Mouse (Mus musculus) macrophage (primary cell): ENCODE measurements around the gene Clasp2. TPM values are rescaled to one million over a fixed set of nuclear protein-coding genes. Genes with fewer than 3 reads are reported as not detected.

Experiments used
- H3K27ac ChIP-seq: fragments of 350-480 bp; formaldehyde crosslinking; 2 replicates; pipeline ENCODE4 v1.9.0; 2021
- H3K36me3 ChIP-seq: fragments of 350-480 bp; formaldehyde crosslinking; 2 replicates; pipeline ENCODE4 v1.9.0; 2021; ENCODE audit errors: inconsistent target
- H3K4me3 ChIP-seq: fragments of 350-480 bp; formaldehyde crosslinking; 2 replicates; pipeline ENCODE4 v1.9.0; 2021; ENCODE audit errors: inconsistent target
- H3K79me2 ChIP-seq: fragments of 350-480 bp; formaldehyde crosslinking; 2 replicates; pipeline ENCODE4 v1.9.0; 2021; ENCODE audit errors: inconsistent target
- WGBS: methylation state at CpG from one replicate; pipeline ENCODE4 v1.1.7; 2026; ENCODE audit warnings: inconsistent platforms; ENCODE audit not compliant: missing documents; 5-methylcytosine and 5-hydroxymethylcytosine counted together
- polyA plus RNA-seq: library from polyadenylated mRNA; stranded (reverse); fragments of 250-400 nt; gene quantifications from 3 replicates; pipeline ENCODE4 v1.2.4, GENCODE M21; 2018; ENCODE audit warnings: inconsistent platforms

The Clasp2 gene
- polyA plus RNA-seq, 1 experiment from 2014 or later = 18.4 TPM

DNA sequence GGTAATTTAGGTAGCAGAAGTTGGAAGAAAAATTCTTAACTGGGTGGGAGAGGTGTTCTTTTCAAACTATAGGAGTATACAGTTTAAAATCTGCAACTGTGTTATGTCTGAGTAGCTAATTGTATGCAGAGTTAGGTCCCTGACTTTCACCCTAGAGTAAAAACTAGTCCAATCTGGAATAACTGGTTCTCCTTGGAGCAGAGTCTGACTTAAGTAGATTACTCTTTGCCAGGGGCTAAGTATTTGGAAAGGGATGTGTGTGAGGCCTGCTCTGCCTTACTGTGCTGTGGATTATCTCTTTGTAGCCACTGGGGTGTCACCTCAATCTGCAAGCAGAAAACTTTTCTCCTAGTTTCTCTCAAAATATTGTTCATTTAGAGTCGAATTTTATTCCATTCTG lies 205.9 kb downstream of the Clasp2 start:
- Histone ChIP-seq H3K27ac (no peak overlapping the region), H3K79me2 (peaks cover 83% of the 10 kb centered on the region), H3K36me3 (peaks cover 39% of the 10 kb centered on the region), H3K4me3 (no peak overlapping the region)
- WGBS = 100% methylated on average over 1 of the region's 1 CpGs

DNA sequence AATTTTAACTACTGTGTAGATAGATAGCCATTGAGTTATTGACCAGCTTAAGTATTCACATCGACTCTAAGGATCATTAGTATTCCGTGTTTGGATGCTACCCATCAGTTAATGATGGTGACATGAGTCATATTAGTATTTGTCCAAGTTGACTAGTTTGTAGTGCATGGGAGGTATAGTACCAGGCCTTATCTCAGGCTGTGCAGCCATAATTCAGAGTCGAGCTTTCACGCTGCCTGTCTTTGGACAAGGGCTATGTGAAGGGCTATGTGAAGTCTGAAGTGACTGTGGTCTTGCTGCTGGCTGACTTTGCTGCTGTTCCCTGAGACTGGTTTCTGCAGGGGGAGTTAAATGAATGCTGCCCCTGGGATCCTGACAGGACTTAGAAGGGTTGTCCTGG lies 216.5 kb downstream of the Clasp2 start:
- Histone ChIP-seq H3K79me2 (peaks cover 24% of the 10 kb centered on the region; the same call in 1 of the 2 replicates), H3K36me3 (peaks cover 64% of the 10 kb centered on the region), H3K27ac (no peak overlapping the region), H3K4me3 (no peak overlapping the region)
- WGBS = 100% methylated on average over 2 of the region's 4 CpGs

GRCm38 (mm10) chr9:113963718-113964117 lies 222.4 kb downstream of the Clasp2 start:
- Histone ChIP-seq H3K36me3 (peaks cover 77% of the 10 kb centered on the region), H3K4me3 (no peak overlapping the region), H3K79me2 (no peaks in the 10 kb centered on the region), H3K27ac (no peak overlapping the region)

DNA sequence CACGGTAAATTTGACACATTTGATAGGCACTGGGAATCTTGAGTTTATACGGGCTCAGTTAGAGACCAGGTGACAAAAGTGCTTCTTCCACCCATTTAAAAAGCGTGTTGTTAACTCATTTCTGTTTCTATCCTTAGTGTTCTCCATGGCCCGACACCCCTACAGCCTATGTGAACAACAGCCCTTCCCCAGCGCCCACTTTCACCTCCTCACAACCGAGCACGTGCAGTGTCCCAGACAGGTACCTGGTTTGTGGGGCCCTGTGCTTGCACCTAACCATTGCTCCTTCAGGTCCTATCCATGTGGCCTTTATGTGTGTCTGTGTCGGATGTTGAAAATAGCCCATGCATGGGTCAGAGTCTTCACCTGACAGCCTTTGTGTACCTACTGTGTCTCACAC lies 223.1 kb downstream of the Clasp2 start:
- H3K4me3 ChIP-seq = no peak overlapping the region
- peaks cover 77% of the 10 kb centered on the region for H3K36me3 ChIP-seq
- H3K79me2 ChIP-seq = no peaks in the 10 kb centered on the region
- no peak overlapping the region for H3K27ac ChIP-seq
- WGBS = 98% methylated on average over 8 of the region's 8 CpGs

- H3K27ac ChIP-seq = no peak overlapping the region
- no peaks in the 10 kb centered on the region for H3K79me2 ChIP-seq
- no peak overlapping the region for H3K4me3 ChIP-seq
- peaks cover 93% of the 10 kb centered on the region for H3K36me3 ChIP-seq
- 97% methylated on average over 4 of the region's 4 CpGs for WGBS
These were observed 225.6 kb downstream of the Clasp2 start for GRCm38 (mm10) chr9:113966838-113967237.

- Histone ChIP-seq H3K79me2 (no peaks in the 10 kb centered on the region), H3K4me3 (no peak overlapping the region), H3K27ac (no peak overlapping the region), H3K36me3 (peaks cover 96% of the 10 kb centered on the region)
- WGBS = 87% methylated on average over 7 of the region's 7 CpGs
These were observed 227.7 kb downstream of the Clasp2 start for GRCm38 (mm10) chr9:113968967-113969366.

Other genes with a start within 250 kb of the Clasp2 start
- gene Pdcd6ip, start 33.2 kb upstream of the Clasp2 start, polyA plus RNA-seq = 112 to 173 TPM (median 131 TPM) in 3 replicates
- gene Ubp1, start 189.5 kb downstream of the Clasp2 start, polyA plus RNA-seq = 26.0 to 36.0 TPM (median 32.5 TPM) in 3 replicates